In the genomic region with DNA sequence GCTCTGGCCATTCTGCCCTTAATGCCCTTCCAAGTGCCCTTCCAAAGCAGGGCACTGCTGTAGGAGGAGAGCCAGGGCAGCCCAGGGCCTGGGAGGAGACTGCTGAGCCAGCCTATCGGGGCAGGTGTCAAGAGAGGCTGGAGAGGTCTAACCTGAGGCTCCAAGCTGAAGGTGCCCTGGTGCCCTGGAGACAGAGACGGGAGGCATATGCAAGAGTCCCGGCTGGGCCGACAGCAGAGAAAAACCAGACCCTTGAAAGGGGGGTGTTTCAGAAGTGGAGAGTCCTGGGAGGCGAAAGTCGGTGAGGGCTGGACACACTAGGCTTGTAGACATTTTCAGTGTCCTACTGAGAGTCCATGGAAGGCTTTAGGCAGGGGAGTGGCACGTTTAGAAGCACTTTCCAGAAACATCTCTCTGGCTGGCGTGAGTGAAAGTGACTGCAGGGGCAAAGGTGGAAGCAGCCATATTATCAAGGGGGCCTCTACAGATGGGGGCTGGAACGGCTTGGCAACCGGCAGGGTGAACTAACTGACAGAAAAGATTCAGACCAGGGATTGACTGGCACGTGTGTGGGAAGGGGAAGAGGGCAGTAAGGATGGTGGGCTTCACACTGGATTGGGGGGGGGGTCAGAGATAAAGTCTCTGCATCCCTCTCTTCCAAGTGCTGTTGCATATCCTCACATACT, we compare ENCODE assay signal across 9 mouse cellular contexts.
A peak's percentile ranks its signal among the peaks of the same experiment; 100 is the strongest.
DNase-seq lines count a peak whose midpoint lies in the region; ATAC-seq and TF ChIP-seq lines count a peak whose summit lies in the region.
"Had no signal": no experiment of that assay in that cellular context is flagged by ENCODE, and none has a peak within 500 bp of the region (broad histone marks: within the 10 kb centered on the region; RNA-seq: fewer than 3 reads in every experiment).

No protein-coding gene starts in this region.

- peak overlapping the region; percentile 47; the same call in 1 of the 2 replicates for H3K27ac ChIP-seq in lung, embryonic 16.5 days (ENCODE audit: low read length)
- H3K27ac ChIP-seq in heart, embryonic 15.5 days, result peak overlapping the region; percentile 51
- peak overlapping the region; percentile 68 for H3K27ac ChIP-seq in kidney, postnatal 0 days
- H3K27ac ChIP-seq in stomach, embryonic 15.5 days, result peak overlapping the region; percentile 80

- no peak for ATAC-seq in lung, embryonic 16.5 days (ENCODE audit: low read depth)
- no peak for ATAC-seq in heart, embryonic 15.5 days (replicated peaks; ENCODE audit: insufficient number of reproducible peaks, insufficient read depth, low FRiP score, low read depth)
- ATAC-seq in kidney, postnatal 0 days (replicated peaks; ENCODE audit: low FRiP score, low read depth), result no peak
- no peak for ATAC-seq in stomach, embryonic 15.5 days (ENCODE audit: insufficient read depth, low FRiP score, low read depth)
- ATAC-seq in frontal cortex, adult (ENCODE audit: low TSS enrichment), result no peak

- H3K4me1 ChIP-seq in lung, embryonic 16.5 days (replicated peaks; ENCODE audit: control insufficient read depth, insufficient read depth, low read length), result peaks cover 42% of the 10 kb centered on the region
- peaks cover 77% of the 10 kb centered on the region for H3K4me1 ChIP-seq in heart, embryonic 15.5 days (replicated peaks)
- H3K4me1 ChIP-seq in kidney, postnatal 0 days (replicated peaks; ENCODE audit: insufficient read depth, low read length), result peaks cover 38% of the 10 kb centered on the region
- peaks cover 44% of the 10 kb centered on the region for H3K4me1 ChIP-seq in stomach, embryonic 15.5 days

- no peaks in the 10 kb centered on the region for H3K27me3 ChIP-seq in lung, embryonic 16.5 days (ENCODE audit: control insufficient read depth, insufficient read depth, low read depth, low read length)
- H3K27me3 ChIP-seq in heart, embryonic 15.5 days, result no peaks in the 10 kb centered on the region
- no peaks in the 10 kb centered on the region for H3K27me3 ChIP-seq in kidney, postnatal 0 days (ENCODE audit: insufficient read depth, low read length)
- no peaks in the 10 kb centered on the region for H3K27me3 ChIP-seq in stomach, embryonic 15.5 days (replicated peaks)
- H3K27me3 ChIP-seq: embryonic facial prominence, embryonic 13.5 days had no signal

- WGBS in lung, embryonic 16.5 days, result 41% methylated on average over 11 of the region's 11 CpGs
- 16% methylated on average over 11 of the region's 11 CpGs for WGBS in heart, embryonic 15.5 days
- 63% methylated on average over 11 of the region's 11 CpGs for WGBS in kidney, postnatal 0 days
- WGBS in stomach, embryonic 15.5 days, result 47% methylated on average over 11 of the region's 11 CpGs

- DNase-seq in lung, postnatal 36 days, result no peak
- DNase-seq in kidney, postnatal 0 days (ENCODE audit: low spot score), result no peak
- no peak for DNase-seq in adrenal gland, adult (ENCODE audit: inconsistent age in 2 of 2, low spot score in 1 of 2)
- no peak for DNase-seq in layer of hippocampus, adult 8-10 months (ENCODE audit: low spot score in 2 of 2)

- H3K36me3 ChIP-seq in lung, embryonic 16.5 days (ENCODE audit: control insufficient read depth, insufficient read depth, low read length), result no peaks in the 10 kb centered on the region
- no peaks in the 10 kb centered on the region for H3K36me3 ChIP-seq in heart, embryonic 15.5 days
- no peaks in the 10 kb centered on the region for H3K36me3 ChIP-seq in kidney, postnatal 0 days (ENCODE audit: insufficient read depth, low read length)
- H3K36me3 ChIP-seq in stomach, embryonic 15.5 days, result no peaks in the 10 kb centered on the region
- H3K36me3 ChIP-seq: embryonic facial prominence, embryonic 13.5 days had no signal

- peaks cover 3% of the 10 kb centered on the region for H3K9me3 ChIP-seq in lung, embryonic 16.5 days (ENCODE audit: control insufficient read depth, low read length)
- H3K9me3 ChIP-seq in heart, embryonic 15.5 days (replicated peaks), result no peaks in the 10 kb centered on the region
- no peaks in the 10 kb centered on the region for H3K9me3 ChIP-seq in kidney, postnatal 0 days (replicated peaks; ENCODE audit: low read length)
- H3K9me3 ChIP-seq in stomach, embryonic 15.5 days, result no peaks in the 10 kb centered on the region
- H3K9me3 ChIP-seq: embryonic facial prominence, embryonic 13.5 days had no signal

- no peak for TF ChIP-seq CTCF in kidney, postnatal 0 days (IDR thresholded peaks at IDR 0.05; ENCODE audit: low read depth)

- H3K4me3 ChIP-seq in lung, embryonic 16.5 days (ENCODE audit: low read length), result no peak overlapping the region
- no peak overlapping the region for H3K4me3 ChIP-seq in heart, embryonic 15.5 days
- no peak overlapping the region for H3K4me3 ChIP-seq in kidney, postnatal 0 days (replicated peaks; ENCODE audit: low read depth, low read length)
- no peak overlapping the region for H3K4me3 ChIP-seq in stomach, embryonic 15.5 days (replicated peaks)
- H3K4me3 ChIP-seq: embryonic facial prominence, embryonic 13.5 days had no signal

- no peak overlapping the region for H3K4me2 ChIP-seq in lung, embryonic 16.5 days (ENCODE audit: low read depth, low read length)
- no peak overlapping the region for H3K4me2 ChIP-seq in heart, embryonic 15.5 days
- no peak overlapping the region for H3K4me2 ChIP-seq in kidney, postnatal 0 days (ENCODE audit: low read length)
- no peak overlapping the region for H3K4me2 ChIP-seq in stomach, embryonic 15.5 days
- H3K4me2 ChIP-seq: embryonic facial prominence, embryonic 13.5 days had no signal

- H3K9ac ChIP-seq in lung, embryonic 16.5 days (ENCODE audit: low read length), result 0 out of 2 replicates have a peak overlapping the region, but pooled peaks have one; percentile 44
- H3K9ac ChIP-seq in heart, embryonic 15.5 days, result no peak overlapping the region
- peak overlapping the region; percentile 28; the same call in 1 of the 2 replicates for H3K9ac ChIP-seq in kidney, postnatal 0 days (ENCODE audit: low read depth, low read length)
- H3K9ac ChIP-seq in stomach, embryonic 15.5 days, result no peak overlapping the region
- H3K9ac ChIP-seq: embryonic facial prominence, embryonic 13.5 days had no signal

Comparison
In these comparisons a context has a peak if more than half of its experiments do, and no peak if none do; other contexts are left out.
1. H3K9ac ChIP-seq: peak in lung, embryonic 16.5 days (single experiment) and kidney, postnatal 0 days (single experiment); none in heart, embryonic 15.5 days (single experiment) and stomach, embryonic 15.5 days (single experiment).
2. Peak in every context shown above with its lines, with median percentiles within 50 percentile points of each other: H3K27ac ChIP-seq.